Mouse (Mus musculus) myocyte (in vitro differentiated cells): ENCODE results near the gene Akr1d1. TPM values are rescaled to one million over a fixed set of nuclear protein-coding genes. Genes with fewer than 3 reads are reported as not detected.

Experiments used
- H3K27me3 ChIP-seq: one replicate; pipeline ENCODE4 v1.6.1; 2011; ENCODE audit not compliant: control insufficient read depth, insufficient read depth, insufficient read length
- H3K36me3 ChIP-seq: one replicate; pipeline ENCODE4 v1.6.1; 2011; ENCODE audit not compliant: control insufficient read depth, insufficient read depth
- H3K4me2 ChIP-seq: one replicate; pipeline ENCODE4 v1.6.1; 2011; ENCODE audit warnings: low read depth, control low read depth
- H3K4me3 ChIP-seq: one replicate; pipeline ENCODE4 v1.5.1; 2011; ENCODE audit warnings: mild to moderate bottlenecking, control low read depth, moderate library complexity
- H3K79me2 ChIP-seq: one replicate; pipeline ENCODE4 v1.6.1; 2011; ENCODE audit not compliant: control insufficient read depth, insufficient read depth
- H3ac ChIP-seq: one replicate; pipeline ENCODE4 v1.6.1; 2011; ENCODE audit not compliant: control insufficient read depth, insufficient read length
- CEBPB ChIP-seq: IDR thresholded peaks from 2 replicates; pipeline ENCODE4 v1.6.1; 2011; ENCODE audit warnings: mild to moderate bottlenecking, moderate library complexity; ENCODE audit not compliant: poor library complexity, insufficient read depth, severe bottlenecking
- E2F4 ChIP-seq: IDR thresholded peaks from one replicate; pipeline ENCODE4 v1.6.1; 2011; ENCODE audit warnings: mild to moderate bottlenecking, control low read depth, moderate library complexity; ENCODE audit not compliant: insufficient read depth
- MAX ChIP-seq: IDR thresholded peaks from one replicate; pipeline ENCODE4 v1.6.1; 2011; ENCODE audit warnings: low read depth, mild to moderate bottlenecking, control low read depth
- MYOD1 ChIP-seq, 3 experiments: IDR thresholded peaks; one replicate each; pipeline ENCODE4 v1.6.1; 2011; ENCODE audit warnings: control low read depth in 2 of 3, low read depth in 2 of 3, mild to moderate bottlenecking in 2 of 3, moderate library complexity in 1 of 3; ENCODE audit not compliant: insufficient read length in 2 of 3, control insufficient read depth in 1 of 3
- MYOG ChIP-seq, 3 experiments: IDR thresholded peaks; one replicate each; pipeline ENCODE4 v1.6.1; 2011; ENCODE audit warnings: control low read depth in 2 of 3, low read depth in 2 of 3, mild to moderate bottlenecking in 2 of 3; ENCODE audit not compliant: insufficient read length in 2 of 3, control insufficient read depth in 1 of 3, insufficient read depth in 1 of 3
- POLR2A ChIP-seq: IDR thresholded peaks from one replicate; pipeline ENCODE4 v1.6.1; 2011; ENCODE audit warnings: low read depth, mild to moderate bottlenecking, control low read depth, moderate library complexity; ENCODE audit not compliant: insufficient read length
- POLR2AphosphoS2 ChIP-seq: IDR thresholded peaks from one replicate; pipeline ENCODE4 v1.6.1; 2011; ENCODE audit warnings: low read depth, control low read depth; ENCODE audit not compliant: insufficient read length
- REST ChIP-seq: IDR thresholded peaks from one replicate; pipeline ENCODE4 v1.6.1; 2011; ENCODE audit warnings: mild to moderate bottlenecking, control low read depth, moderate library complexity; ENCODE audit not compliant: insufficient read depth, insufficient read length
- SRF ChIP-seq: IDR thresholded peaks from one replicate; pipeline ENCODE4 v1.6.1; 2011; ENCODE audit warnings: low read depth; ENCODE audit not compliant: control insufficient read depth, insufficient read length
- TCF12 ChIP-seq: IDR thresholded peaks from one replicate; pipeline ENCODE4 v1.6.1; 2011; ENCODE audit warnings: mild to moderate bottlenecking, control low read depth; ENCODE audit not compliant: poor library complexity, insufficient read depth, severe bottlenecking
- TCF3 ChIP-seq: IDR thresholded peaks from one replicate; pipeline ENCODE4 v1.6.1; 2011; ENCODE audit warnings: low read depth, control low read depth; ENCODE audit not compliant: insufficient read length
- USF1 ChIP-seq: IDR thresholded peaks from one replicate; pipeline ENCODE4 v1.6.1; 2011; ENCODE audit warnings: low read depth, mild to moderate bottlenecking, control low read depth, moderate library complexity
- polyA plus RNA-seq: library from polyadenylated mRNA; unstranded; fragments of >200 nt; fragmentation: generic; extraction: Trizol; gene quantifications from one replicate; pipeline ENCODE4 v1.2.1, GENCODE M21; 2012; ENCODE audit warnings: missing spikeins

The Akr1d1 gene
- polyA plus RNA-seq, 1 experiment, result not detected

GRCm38 (mm10) chr6:37552760-37553159 lies 22.8 kb downstream of the Akr1d1 start:
- H3K4me3 ChIP-seq, result no peak overlapping the region

DNA sequence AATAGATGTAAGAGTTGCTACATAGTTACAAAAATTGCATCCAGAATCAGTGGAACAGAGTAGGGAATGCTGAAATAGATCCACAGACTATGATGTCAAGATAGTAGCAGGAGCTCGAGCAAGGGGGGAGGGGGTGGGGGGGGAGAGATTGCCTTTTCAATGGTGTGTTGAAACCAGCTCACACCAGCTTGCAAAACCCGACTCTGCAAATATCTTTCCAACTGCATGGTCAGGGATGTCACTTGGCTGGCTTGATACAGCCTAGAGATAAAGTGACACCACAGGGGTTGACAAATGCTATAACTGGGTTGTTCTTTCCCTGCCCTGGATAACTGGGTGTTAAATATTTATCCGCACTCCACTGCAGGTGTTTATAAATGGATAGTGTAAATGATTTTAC lies 24.0 kb downstream of the Akr1d1 start:
- Histone ChIP-seq H3K4me3 (no peak overlapping the region), H3K27me3 (no peaks in the 10 kb centered on the region), H3K36me3 (no peaks in the 10 kb centered on the region), H3K79me2 (no peaks in the 10 kb centered on the region), H3K4me2 (no peak overlapping the region), H3ac (no peak overlapping the region)
- TF ChIP-seq MYOD1 (IDR thresholded peaks at IDR 0.05; ENCODE audit: control insufficient read depth in 1 of 3, insufficient read length in 2 of 3, low read depth in 2 of 3) (no peak), POLR2A (no peak), SRF (no peak)

More at GRCm38 (mm10) chr6:37552760-37553159, 22.8 kb downstream of the Akr1d1 start:
- H3K36me3 ChIP-seq, result no peaks in the 10 kb centered on the region
- H3ac ChIP-seq, result no peak overlapping the region
- no peak overlapping the region for H3K4me2 ChIP-seq
- TF ChIP-seq MAX (no peak), REST (no peak), SRF (no peak), USF1 (no peak)
- no peaks in the 10 kb centered on the region for H3K79me2 ChIP-seq
- H3K27me3 ChIP-seq, result no peaks in the 10 kb centered on the region

- no peak overlapping the region for H3K4me3 ChIP-seq
- TF ChIP-seq POLR2A (no peak), TCF12 (no peak)
- H3K36me3 ChIP-seq, result no peaks in the 10 kb centered on the region
- H3K79me2 ChIP-seq, result no peaks in the 10 kb centered on the region
- H3K4me2 ChIP-seq, result no peak overlapping the region
- H3K27me3 ChIP-seq, result no peaks in the 10 kb centered on the region
- H3ac ChIP-seq, result no peak overlapping the region
These were observed 24.4 kb downstream of the Akr1d1 start for GRCm38 (mm10) chr6:37554327-37554726.

GRCm38 (mm10) chr6:37563861-37564260 lies 33.9 kb downstream of the Akr1d1 start:
- Histone ChIP-seq H3K4me2 (no peak overlapping the region), H3K36me3 (no peaks in the 10 kb centered on the region), H3K79me2 (no peaks in the 10 kb centered on the region), H3K4me3 (no peak overlapping the region), H3ac (no peak overlapping the region), H3K27me3 (no peaks in the 10 kb centered on the region)
- TF ChIP-seq MAX (no peak), POLR2A (no peak)

DNA sequence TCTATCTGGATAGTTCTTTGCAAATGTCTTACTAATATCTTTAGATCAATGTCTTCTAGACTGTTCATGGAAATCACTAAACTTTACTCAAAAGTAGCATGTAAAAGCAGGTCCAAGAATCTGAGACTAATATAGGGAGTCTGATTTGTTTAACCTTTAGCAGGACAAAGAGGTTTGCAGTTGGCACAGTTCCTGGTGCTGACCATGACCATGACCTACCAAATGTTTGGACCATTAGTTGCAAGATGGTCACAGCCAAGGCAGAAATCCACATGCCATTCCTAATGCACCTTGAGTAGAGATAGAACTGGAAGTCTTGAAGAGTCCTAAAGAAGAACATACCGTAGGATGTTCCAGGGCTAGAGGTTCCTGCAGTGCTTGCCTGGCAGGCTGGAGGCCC lies 37.4 kb downstream of the Akr1d1 start:
- H3K4me2 ChIP-seq, result no peak overlapping the region
- no peak overlapping the region for H3ac ChIP-seq
- TF ChIP-seq MYOD1 (IDR thresholded peaks at IDR 0.05; ENCODE audit: control insufficient read depth in 1 of 3, insufficient read length in 2 of 3, low read depth in 2 of 3) (no peak), REST (no peak), MYOG (IDR thresholded peaks at IDR 0.05; ENCODE audit: control insufficient read depth in 1 of 3, insufficient read depth in 1 of 3, insufficient read length in 2 of 3, low read depth in 2 of 3) (no peak), TCF3 (no peak), USF1 (no peak), CEBPB (no peak), MAX (no peak), SRF (no peak), POLR2AphosphoS2 (no peak), E2F4 (no peak), POLR2A (no peak), TCF12 (no peak)
- H3K27me3 ChIP-seq, result no peaks in the 10 kb centered on the region
- H3K4me3 ChIP-seq, result no peak overlapping the region
- H3K79me2 ChIP-seq, result no peaks in the 10 kb centered on the region
- no peaks in the 10 kb centered on the region for H3K36me3 ChIP-seq

- no peaks in the 10 kb centered on the region for H3K36me3 ChIP-seq
- H3ac ChIP-seq, result no peak overlapping the region
- H3K4me2 ChIP-seq, result no peak overlapping the region
- TF ChIP-seq USF1, result no peak
- no peak for TF ChIP-seq E2F4
- no peak for TF ChIP-seq TCF3
- TF ChIP-seq CEBPB, result no peak
- no peak for TF ChIP-seq MYOD1 (IDR thresholded peaks at IDR 0.05; ENCODE audit: control insufficient read depth in 1 of 3, insufficient read length in 2 of 3, low read depth in 2 of 3)
- TF ChIP-seq MAX, result no peak
- no peak for TF ChIP-seq REST
- TF ChIP-seq TCF12, result no peak
- no peak for TF ChIP-seq POLR2A
- no peaks in the 10 kb centered on the region for H3K27me3 ChIP-seq
- no peaks in the 10 kb centered on the region for H3K79me2 ChIP-seq
- H3K4me3 ChIP-seq, result no peak overlapping the region
These were observed 42.0 kb downstream of the Akr1d1 start for GRCm38 (mm10) chr6:37571939-37572338.
